In the genomic region with DNA sequence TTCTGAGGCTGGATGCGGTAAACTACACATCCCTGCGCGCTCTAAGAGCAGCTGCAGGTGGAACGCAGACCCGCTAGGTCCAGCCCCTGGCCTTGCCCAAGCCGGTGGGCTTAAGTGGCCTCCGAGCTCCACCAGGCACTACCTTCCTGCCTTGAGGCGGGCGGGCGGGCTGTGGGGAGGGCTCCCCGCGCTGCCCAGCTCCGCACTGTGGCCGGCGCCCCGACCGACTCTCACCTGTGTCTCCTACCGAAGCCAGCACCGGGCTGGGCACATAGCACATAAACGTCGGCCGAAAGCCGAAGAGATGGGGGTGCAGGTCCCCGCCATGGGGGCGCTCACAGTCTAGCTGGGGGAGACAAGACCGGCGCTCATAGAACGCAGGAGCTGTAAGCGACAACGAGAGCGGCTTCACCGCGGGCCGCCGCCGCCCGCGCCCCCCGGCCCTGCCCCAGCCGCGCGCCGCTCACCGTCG, we compare ENCODE assay signal across 8 mouse cellular contexts. TPM values are rescaled to one million over a fixed set of nuclear protein-coding genes. Genes with fewer than 3 reads are reported as not detected.
A peak's percentile ranks its signal among the peaks of the same experiment; 100 is the strongest.
DNase-seq lines count a peak whose midpoint lies in the region; TF ChIP-seq lines count a peak whose summit lies in the region.

No protein-coding gene starts in this region.

- peak overlapping the region; percentile 85 for H3K27ac ChIP-seq in testis, adult 2 months (ENCODE audit: control insufficient read depth, insufficient read depth, low read depth, low read length)
- H3K27ac ChIP-seq in hindbrain, embryonic 10.5 days: peak overlapping the region; percentile 93

- no peaks in the 10 kb centered on the region for H3K9me3 ChIP-seq in hindbrain, embryonic 10.5 days

- peaks cover 6% of the 10 kb centered on the region for H3K4me1 ChIP-seq in testis, adult 2 months (ENCODE audit: control insufficient read depth, insufficient read depth, low read length)
- peaks cover 28% of the 10 kb centered on the region for H3K4me1 ChIP-seq in hindbrain, embryonic 10.5 days (replicated peaks)

- TF ChIP-seq CTCF in testis, adult 2 months (IDR thresholded peaks at IDR 0.05; ENCODE audit: control insufficient read depth, insufficient read depth, insufficient replicate concordance, low read depth, low read length): no peak

- DNase-seq in embryo, embryonic 10 days (ENCODE audit: low spot score): peak; percentile 12
- no peak for DNase-seq in embryo, embryonic 9.5 days (ENCODE audit: extremely low spot score)
- DNase-seq in testis, postnatal 14 days (ENCODE audit: low spot score): no peak
- DNase-seq in hindbrain, embryonic 10.5 days (ENCODE audit: low spot score): no peak
- peak; percentile 14 for DNase-seq in lung, postnatal 10 days
- DNase-seq in right cerebral cortex, postnatal 10 days (ENCODE audit: low spot score in 2 of 2): no peak
- DNase-seq in urinary bladder, adult 18-20 months (ENCODE audit: low spot score in 2 of 2): no peak

- WGBS in hindbrain, embryonic 10.5 days: under 1% methylated on average over 45 of the region's 45 CpGs

- H3K4me3 ChIP-seq in testis, adult 2 months (ENCODE audit: control insufficient read depth, low read depth, low read length): peak overlapping the region; percentile 91
- H3K4me3 ChIP-seq in hindbrain, embryonic 10.5 days: peak overlapping the region; percentile 98

- H3K36me3 ChIP-seq in testis, adult 2 months (ENCODE audit: control insufficient read depth, insufficient read depth, low read length): no peaks in the 10 kb centered on the region; the same call in none of the 2 replicates
- H3K36me3 ChIP-seq in hindbrain, embryonic 10.5 days: peaks cover 76% of the 10 kb centered on the region

- no peak for TF ChIP-seq POLR2A in testis, adult 2 months (IDR thresholded peaks at IDR 0.05; ENCODE audit: control insufficient read depth, low read depth, low read length)

- no peaks in the 10 kb centered on the region for H3K27me3 ChIP-seq in testis, adult 2 months (ENCODE audit: control insufficient read depth, insufficient read depth, low read length)
- H3K27me3 ChIP-seq in hindbrain, embryonic 10.5 days (ENCODE audit: insufficient read depth, poor library complexity, severe bottlenecking): no peaks in the 10 kb centered on the region

RNA-seq across cellular contexts. Expression of a gene that starts 0.4 kb away (rescaled TPM):
- polyA plus RNA-seq in testis, adult 2 months (2012; rRNA removed): 388 and 401 TPM in 2 replicates
- 136 and 141 TPM in 2 replicates for polyA plus RNA-seq in hindbrain, embryonic 10.5 days (2016; fragmentation: Nextera tagmentation; extraction: Ambion mirVana)

RNA-seq across cellular contexts. Expression of a gene that starts 0.4 kb away (rescaled TPM):
- polyA plus RNA-seq in testis, adult 2 months (2012; rRNA removed): 65.5 and 74.1 TPM in 2 replicates
- polyA plus RNA-seq in hindbrain, embryonic 10.5 days (2016; fragmentation: Nextera tagmentation; extraction: Ambion mirVana): 132 and 139 TPM in 2 replicates

RNA-seq across cellular contexts. Expression of a gene that starts 8.3 kb away (rescaled TPM):
- 20.2 and 22.5 TPM in 2 replicates for polyA plus RNA-seq in testis, adult 2 months (2012; rRNA removed)
- polyA plus RNA-seq in hindbrain, embryonic 10.5 days (2016; fragmentation: Nextera tagmentation; extraction: Ambion mirVana): 35.3 and 35.5 TPM in 2 replicates

RNA-seq across cellular contexts. Expression of a gene that starts 20.3 kb away (rescaled TPM):
- polyA plus RNA-seq in testis, adult 2 months (2012; rRNA removed): 67.3 and 71.0 TPM in 2 replicates
- 23.8 and 29.7 TPM in 2 replicates for polyA plus RNA-seq in hindbrain, embryonic 10.5 days (2016; fragmentation: Nextera tagmentation; extraction: Ambion mirVana)

RNA-seq across cellular contexts. Expression of a gene that starts 28.0 kb away (rescaled TPM):
- 0.75 and 1.9 TPM in 2 replicates for polyA plus RNA-seq in testis, adult 2 months (2012; rRNA removed)
- 0.62 and 1.1 TPM in 2 replicates for polyA plus RNA-seq in hindbrain, embryonic 10.5 days (2016; fragmentation: Nextera tagmentation; extraction: Ambion mirVana)

Comparison
In these comparisons a context has a peak if more than half of its experiments do, and no peak if none do; other contexts are left out.
1. DNase-seq: peak in embryo, embryonic 10 days (single experiment) and lung, postnatal 10 days (single experiment); none in embryo, embryonic 9.5 days (single experiment), testis, postnatal 14 days (single experiment), hindbrain, embryonic 10.5 days (single experiment), right cerebral cortex, postnatal 10 days (0 of 2) and urinary bladder, adult 18-20 months (0 of 2).